Mouse (Mus musculus) neural tube, embryonic 10.5 days (tissue): ENCODE data around the gene Chrm4.

Source experiments
- DNase-seq: peaks from one replicate; pipeline ENCODE4 v3.0.0-alpha.2; 2017; ENCODE audit warnings: low spot score; ENCODE audit errors: extremely low spot score

Gene Chrm4

GRCm38 (mm10) chr2:91926949-91927348 is at the start of gene Chrm4:
Gene Chrm4 (plus strand): TSS chr2:91927249.
- DNase-seq, result no peak

- DNase-seq, result no peak
Measured at GRCm38 (mm10) chr2:91878387-91879180, 48.5 kb upstream of the Chrm4 start.

DNA sequence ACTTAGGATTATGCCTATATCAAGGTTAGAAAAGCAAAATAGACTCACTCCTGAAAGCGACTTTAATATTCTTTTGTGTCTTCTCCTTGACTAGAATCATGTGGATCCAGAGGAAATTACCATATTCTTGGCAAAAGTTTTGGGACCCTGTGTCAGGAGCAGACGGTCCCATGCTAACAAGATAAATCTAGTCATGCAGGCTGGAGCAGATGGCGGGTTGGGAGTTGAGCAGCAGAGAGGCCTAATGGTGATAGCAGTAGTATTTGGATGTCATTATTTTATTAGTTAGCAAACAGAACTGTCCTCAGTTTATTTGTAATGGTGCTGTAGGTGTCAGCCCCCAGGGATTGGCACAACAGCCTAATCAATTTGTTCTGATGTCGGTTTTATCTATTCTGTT is 43.1 kb upstream of the Chrm4 start:
- DNase-seq, result no peak

DNA sequence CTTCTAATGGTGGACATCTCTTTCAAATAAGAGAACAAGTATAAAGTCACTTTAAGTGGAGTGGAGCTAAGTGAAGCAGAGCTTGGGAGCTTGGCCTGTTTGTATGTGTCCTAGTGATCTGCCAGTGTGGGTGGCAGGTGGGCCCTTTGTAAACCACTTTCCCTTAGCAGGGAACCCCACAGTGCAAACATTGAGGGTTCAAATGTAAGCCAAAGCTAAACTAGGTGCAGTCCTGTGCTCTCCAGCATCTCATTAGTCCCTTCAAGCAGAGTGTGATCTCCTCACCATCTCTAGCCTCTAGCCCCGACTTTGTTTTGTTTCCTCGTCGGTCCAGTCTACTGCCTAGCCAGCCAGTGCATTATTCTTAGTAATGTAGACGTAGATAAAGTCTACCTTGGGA is 42.4 kb upstream of the Chrm4 start:
- DNase-seq, result no peak

GRCm38 (mm10) chr2:91894716-91895115 is 32.3 kb upstream of the Chrm4 start:
- DNase-seq, result no peak

GRCm38 (mm10) chr2:91895401-91895800 is 31.6 kb upstream of the Chrm4 start:
- no peak for DNase-seq

- no peak for DNase-seq
Measured at GRCm38 (mm10) chr2:91897968-91898367, 29.1 kb upstream of the Chrm4 start.

GRCm38 (mm10) chr2:91899141-91899540 is 27.9 kb upstream of the Chrm4 start:
- DNase-seq, result no peak

GRCm38 (mm10) chr2:91900431-91900830 is 26.6 kb upstream of the Chrm4 start:
- DNase-seq, result no peak

- DNase-seq, result no peak
Measured at GRCm38 (mm10) chr2:91902336-91902735, 24.7 kb upstream of the Chrm4 start.

GRCm38 (mm10) chr2:91903171-91903925 is 23.7 kb upstream of the Chrm4 start:
- DNase-seq, result no peak

DNA sequence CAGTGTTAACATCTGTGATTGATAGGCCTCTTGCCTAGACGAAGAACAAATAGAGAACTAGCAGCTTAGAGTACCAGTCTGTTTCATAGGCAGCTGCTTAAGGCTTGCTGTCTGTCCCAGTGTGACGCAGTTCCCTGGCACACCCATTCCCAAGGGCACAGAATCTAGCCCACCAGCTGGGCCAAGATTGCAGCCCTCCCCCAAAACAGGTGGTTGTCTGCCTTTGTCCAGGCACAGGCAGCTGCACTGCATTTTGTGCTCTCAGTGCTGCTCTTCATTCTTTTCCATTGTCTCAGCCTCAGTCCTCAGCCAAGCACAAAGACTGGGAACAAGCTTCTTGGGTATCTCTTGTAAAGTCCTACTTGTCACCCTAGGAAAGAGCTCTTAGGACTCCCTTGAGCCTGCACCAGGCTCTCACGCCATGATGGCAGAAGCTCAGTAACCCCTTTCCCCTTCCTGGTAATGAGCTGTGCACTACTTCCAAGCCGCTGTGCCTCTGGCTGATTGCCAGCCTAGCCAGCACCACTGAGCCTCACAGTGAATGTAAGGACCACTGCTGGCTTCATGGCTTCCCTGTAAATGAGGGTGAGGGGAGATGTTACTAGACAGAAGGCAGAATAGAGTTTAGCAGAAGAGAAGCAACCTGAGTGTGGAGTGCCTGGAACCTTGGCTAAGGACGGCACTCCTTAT is 22.3 kb upstream of the Chrm4 start:
- DNase-seq, result no peak

GRCm38 (mm10) chr2:91906141-91906540 is 20.9 kb upstream of the Chrm4 start:
- no peak for DNase-seq

DNA sequence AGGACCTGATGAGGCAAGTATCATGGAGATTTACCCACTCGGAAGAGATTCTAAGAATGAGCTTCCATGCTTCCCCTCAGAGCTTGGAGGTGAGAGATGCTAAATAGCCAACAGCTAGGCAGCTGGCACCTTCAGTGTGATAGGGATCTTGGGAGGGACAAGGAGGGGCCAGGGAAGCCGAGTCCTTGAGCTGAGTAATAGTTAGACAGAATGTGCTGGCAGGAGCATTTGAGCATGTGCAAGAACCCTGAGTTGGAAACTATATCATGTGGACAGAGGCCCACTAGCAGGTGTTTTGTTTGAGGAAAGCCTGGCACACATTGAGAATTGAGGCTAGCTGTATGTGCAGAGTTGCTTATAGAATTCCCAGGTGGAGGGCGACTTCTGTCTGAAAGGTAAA is 14.4 kb upstream of the Chrm4 start:
- DNase-seq, result no peak

DNA sequence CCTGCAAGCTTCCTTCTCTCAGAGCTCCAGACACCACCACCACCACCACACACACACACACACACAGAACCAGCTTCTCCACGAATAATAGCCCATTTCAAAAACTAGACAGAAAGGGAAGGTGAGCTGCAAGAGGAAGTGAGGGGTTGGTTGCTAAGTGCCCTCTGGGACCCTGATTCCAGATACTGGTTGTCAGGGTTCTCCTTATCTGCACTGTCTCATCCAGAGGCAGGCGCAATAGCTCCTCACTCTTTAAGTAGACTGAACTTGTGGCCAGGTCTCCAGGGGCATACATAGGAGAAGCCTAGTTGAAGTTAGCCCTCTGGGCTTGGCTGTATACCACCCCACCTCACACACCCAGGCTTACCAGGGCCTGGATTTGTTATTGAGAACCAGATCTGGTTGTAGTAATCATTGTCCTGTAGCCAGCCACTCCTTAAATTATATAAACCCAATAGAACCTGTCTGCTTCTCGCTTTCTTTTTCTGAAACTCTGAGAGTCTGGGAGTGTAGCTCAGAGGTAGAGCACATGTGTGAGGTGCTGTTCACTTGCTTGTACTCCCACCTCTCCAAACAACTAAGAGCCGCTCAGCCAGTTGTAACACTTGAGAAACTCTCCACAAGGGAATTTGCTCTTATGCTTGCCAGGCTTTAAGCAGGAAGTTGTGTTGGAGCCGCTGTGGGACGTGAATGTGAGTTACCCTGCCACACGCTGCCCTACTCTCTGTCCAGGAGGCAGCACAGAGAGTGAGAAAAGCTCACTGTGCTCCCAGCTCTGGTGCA is 13.5 kb upstream of the Chrm4 start:
- no peak for DNase-seq

DNA sequence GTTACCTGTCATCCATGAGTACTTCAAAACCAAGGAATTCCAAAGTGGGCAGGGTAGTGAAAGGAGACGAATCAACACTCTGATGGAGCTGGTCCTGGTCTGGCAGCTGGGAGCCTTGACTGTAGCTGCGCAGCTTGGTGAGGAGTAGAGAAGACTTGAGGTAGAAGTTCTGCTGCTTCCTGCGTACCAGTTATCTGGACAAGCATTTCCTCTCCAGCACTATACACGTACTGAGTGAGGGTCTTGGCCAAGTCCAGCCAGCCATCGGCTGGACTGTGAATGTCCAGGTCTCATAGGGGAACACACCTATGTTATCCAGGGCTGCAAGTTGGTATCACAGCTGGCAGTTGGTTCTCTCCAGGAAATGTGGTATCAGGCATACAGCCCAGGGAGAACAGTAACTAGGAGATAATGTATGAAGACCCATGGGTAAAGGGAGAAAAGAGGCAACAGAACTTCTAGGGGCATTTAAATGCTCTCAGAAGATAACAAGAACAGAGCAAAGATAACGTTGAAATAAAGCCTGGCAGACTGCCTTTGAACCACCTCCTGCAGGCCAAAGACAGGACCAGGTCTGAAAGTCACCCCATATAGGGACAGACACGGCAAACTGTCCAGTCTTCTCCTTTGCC is 10.6 kb upstream of the Chrm4 start:
- DNase-seq, result no peak

GRCm38 (mm10) chr2:91917096-91917495 is 10.0 kb upstream of the Chrm4 start:
- DNase-seq, result no peak

DNA sequence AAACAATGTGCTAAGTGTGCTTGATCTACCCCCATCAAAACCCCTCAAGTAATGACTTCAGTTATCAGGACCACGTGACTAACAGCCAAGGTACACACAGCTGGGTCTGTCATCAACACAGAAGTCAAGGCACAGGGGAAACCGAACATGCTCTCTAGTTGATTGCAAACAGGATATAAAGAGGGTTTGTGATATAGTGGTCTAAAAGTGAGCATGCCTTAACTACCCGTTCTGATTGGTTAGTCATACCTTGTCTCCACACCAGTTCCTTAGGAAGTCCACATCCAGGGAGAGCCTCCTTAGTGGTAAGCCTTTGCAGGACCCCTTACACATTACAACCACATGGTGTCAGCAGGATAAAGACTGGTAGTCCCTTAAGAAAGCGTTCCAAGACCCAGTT is 6.9 kb upstream of the Chrm4 start:
- no peak for DNase-seq

DNA sequence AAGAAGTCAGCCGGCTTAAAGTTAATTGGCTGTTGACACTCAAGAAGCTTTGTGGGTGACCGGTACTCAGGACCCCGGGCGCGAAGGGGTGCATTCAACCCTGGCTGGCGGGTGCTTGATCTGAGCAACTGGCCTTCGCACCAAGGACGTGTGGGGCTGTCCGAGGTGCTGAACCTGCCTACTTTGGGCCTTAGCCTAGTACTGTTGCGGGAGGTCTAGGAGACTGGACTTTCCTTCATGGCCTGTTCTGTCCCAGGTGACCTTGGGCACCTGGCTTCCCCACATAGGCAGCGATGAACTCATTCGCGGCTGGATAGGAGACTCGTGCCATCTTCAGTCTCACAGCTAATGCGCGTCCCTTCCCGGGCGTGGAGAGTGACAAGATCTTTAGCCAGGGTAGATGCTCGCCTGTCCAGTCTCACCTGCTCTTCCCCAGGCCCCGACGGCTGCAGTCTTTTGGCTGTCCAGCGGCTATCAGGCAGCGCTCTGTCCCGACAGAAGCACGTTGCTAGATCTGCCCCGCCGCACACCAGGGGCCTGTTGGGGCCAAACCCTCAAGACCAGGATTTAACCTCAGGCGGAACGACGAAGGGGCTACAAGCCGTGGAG is 5.8 kb upstream of the Chrm4 start:
- peak; percentile 65 for DNase-seq

GRCm38 (mm10) chr2:91921790-91922570 is 5.1 kb upstream of the Chrm4 start:
- peak; percentile 87 for DNase-seq
